Mouse (Mus musculus) myocyte (in vitro differentiated cells): ENCODE measurements around the gene Med29.

Source experiments
- CEBPB ChIP-seq: IDR thresholded peaks from 2 replicates; pipeline ENCODE4 v1.6.1; 2011; ENCODE audit warnings: mild to moderate bottlenecking, moderate library complexity; ENCODE audit not compliant: poor library complexity, insufficient read depth, severe bottlenecking
- E2F4 ChIP-seq: IDR thresholded peaks from one replicate; pipeline ENCODE4 v1.6.1; 2011; ENCODE audit warnings: mild to moderate bottlenecking, control low read depth, moderate library complexity; ENCODE audit not compliant: insufficient read depth
- MAX ChIP-seq: IDR thresholded peaks from one replicate; pipeline ENCODE4 v1.6.1; 2011; ENCODE audit warnings: low read depth, mild to moderate bottlenecking, control low read depth
- MYOD1 ChIP-seq, 3 experiments: IDR thresholded peaks; one replicate each; pipeline ENCODE4 v1.6.1; 2011; ENCODE audit warnings: control low read depth in 2 of 3, low read depth in 2 of 3, mild to moderate bottlenecking in 2 of 3, moderate library complexity in 1 of 3; ENCODE audit not compliant: insufficient read length in 2 of 3, control insufficient read depth in 1 of 3
- MYOG ChIP-seq, 3 experiments: IDR thresholded peaks; one replicate each; pipeline ENCODE4 v1.6.1; 2011; ENCODE audit warnings: control low read depth in 2 of 3, low read depth in 2 of 3, mild to moderate bottlenecking in 2 of 3; ENCODE audit not compliant: insufficient read length in 2 of 3, control insufficient read depth in 1 of 3, insufficient read depth in 1 of 3
- POLR2A ChIP-seq: IDR thresholded peaks from one replicate; pipeline ENCODE4 v1.6.1; 2011; ENCODE audit warnings: low read depth, mild to moderate bottlenecking, control low read depth, moderate library complexity; ENCODE audit not compliant: insufficient read length
- POLR2AphosphoS2 ChIP-seq: IDR thresholded peaks from one replicate; pipeline ENCODE4 v1.6.1; 2011; ENCODE audit warnings: low read depth, control low read depth; ENCODE audit not compliant: insufficient read length
- REST ChIP-seq: IDR thresholded peaks from one replicate; pipeline ENCODE4 v1.6.1; 2011; ENCODE audit warnings: mild to moderate bottlenecking, control low read depth, moderate library complexity; ENCODE audit not compliant: insufficient read depth, insufficient read length
- TCF12 ChIP-seq: IDR thresholded peaks from one replicate; pipeline ENCODE4 v1.6.1; 2011; ENCODE audit warnings: mild to moderate bottlenecking, control low read depth; ENCODE audit not compliant: poor library complexity, insufficient read depth, severe bottlenecking
- TCF3 ChIP-seq: IDR thresholded peaks from one replicate; pipeline ENCODE4 v1.6.1; 2011; ENCODE audit warnings: low read depth, control low read depth; ENCODE audit not compliant: insufficient read length
- USF1 ChIP-seq: IDR thresholded peaks from one replicate; pipeline ENCODE4 v1.6.1; 2011; ENCODE audit warnings: low read depth, mild to moderate bottlenecking, control low read depth, moderate library complexity

- no peak for TF ChIP-seq POLR2A
- no peak for TF ChIP-seq POLR2AphosphoS2
- TF ChIP-seq MAX = no peak
- no peak for TF ChIP-seq E2F4
- TF ChIP-seq TCF3 = no peak
- TF ChIP-seq MYOD1 (IDR thresholded peaks at IDR 0.05; ENCODE audit: control insufficient read depth in 1 of 3, insufficient read length in 2 of 3, low read depth in 2 of 3) = no peak
- no peak for TF ChIP-seq TCF12
- no peak for TF ChIP-seq USF1
- no peak for TF ChIP-seq MYOG (IDR thresholded peaks at IDR 0.05; ENCODE audit: control insufficient read depth in 1 of 3, insufficient read depth in 1 of 3, insufficient read length in 2 of 3, low read depth in 2 of 3)
- TF ChIP-seq CEBPB = no peak
- no peak for TF ChIP-seq REST
Observed at GRCm38 (mm10) chr7:28418096-28418670, 25.7 kb upstream of the Med29 start.
